Comparison of ENCODE assay signal across 21 mouse cellular contexts in the genomic region with DNA sequence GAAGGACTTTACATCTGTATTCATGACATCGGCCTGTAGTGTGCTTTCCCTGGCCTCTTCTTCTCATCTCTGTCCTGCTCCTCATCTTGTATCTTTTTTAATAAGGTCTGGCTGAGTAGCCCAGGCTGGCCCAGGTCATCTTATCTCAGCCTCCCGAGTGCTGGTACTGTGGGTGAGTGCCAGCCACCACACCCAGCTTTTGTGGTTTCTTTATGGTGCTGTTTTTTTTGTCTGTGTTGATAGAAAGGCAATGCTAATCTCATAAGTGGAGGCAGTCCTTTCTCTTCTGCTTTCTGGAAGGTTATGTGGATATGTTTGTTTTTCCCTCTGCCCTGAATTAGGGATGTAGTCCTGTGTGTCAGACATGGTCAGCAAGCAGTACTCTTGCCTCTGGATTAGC. TPM values are rescaled to one million over a fixed set of nuclear protein-coding genes. Genes with fewer than 3 reads are reported as not detected.
A peak's percentile ranks its signal among the peaks of the same experiment; 100 is the strongest.
DNase-seq lines count a peak whose midpoint lies in the region; ATAC-seq and TF ChIP-seq lines count a peak whose summit lies in the region.
"Had no signal": no experiment of that assay in that cellular context is flagged by ENCODE, and none has a peak within 500 bp of the region (broad histone marks: within the 10 kb centered on the region; RNA-seq: fewer than 3 reads in every experiment).

No protein-coding gene starts in this region.

- H3K36me3 ChIP-seq in MEL (ENCODE audit: control insufficient read depth in 1 of 2, insufficient read depth in 2 of 2, low read length in 2 of 2): peaks cover 0 to 35% of the 10 kb centered on the region in 2 experiments; a peak in 2 of 4 replicates
- H3K36me3 ChIP-seq in liver, embryonic 16.5 days (ENCODE audit: control insufficient read depth, insufficient read depth): peaks cover 4% of the 10 kb centered on the region; the same call in 1 of the 2 replicates

- 0 out of 4 replicates have a peak, but pooled peaks of 1 of the 2 experiments have one; percentile 15 for TF ChIP-seq POLR2A in MEL (IDR thresholded peaks at IDR 0.05; ENCODE audit: control insufficient read depth in 1 of 2, insufficient read depth in 1 of 2, low read depth in 1 of 2, low read length in 2 of 2, poor library complexity in 1 of 2)

- no peak overlapping the region for H3K4me3 ChIP-seq in gastrocnemius, adult 2 months
- H3K4me3 ChIP-seq in MEL (ENCODE audit: control insufficient read depth in 1 of 2, insufficient read depth in 1 of 2, low read depth in 2 of 2, low read length in 2 of 2): no peak overlapping the region
- no peak overlapping the region for H3K4me3 ChIP-seq in liver, embryonic 16.5 days (ENCODE audit: low read depth, low read length)
- H3K4me3 ChIP-seq: neural tube, embryonic 15.5 days had no signal

- H3K9me3 ChIP-seq in MEL (replicated peaks; ENCODE audit: insufficient read depth, low read length): no peaks in the 10 kb centered on the region
- no peaks in the 10 kb centered on the region for H3K9me3 ChIP-seq in liver, embryonic 16.5 days (replicated peaks; ENCODE audit: control insufficient read depth, low read length)
- H3K9me3 ChIP-seq: neural tube, embryonic 15.5 days had no signal

- DNase-seq in gastrocnemius, adult 2 months: no peak
- DNase-seq in gastrocnemius, postnatal 25 days: no peak
- peak; percentile 97 for DNase-seq in MEL (ENCODE audit: low read depth, low spot score)
- no peak for DNase-seq in lung, postnatal 14 days
- DNase-seq in adrenal gland, postnatal 25 days: no peak
- DNase-seq in gastrocnemius, postnatal 10 days: no peak
- DNase-seq: adrenal gland, postnatal 14 days; cerebellum, adult 11 months; kidney, postnatal 14 days; lung, postnatal 10 days; retina, postnatal 1 day; thymus, adult 2 months had no signal

- no peaks in the 10 kb centered on the region for H3K79me2 ChIP-seq in MEL (ENCODE audit: control insufficient read depth, insufficient read depth, low read length, poor library complexity)

- TF ChIP-seq EP300 in MEL (IDR thresholded peaks at IDR 0.05; ENCODE audit: low read depth in 1 of 2, low read length in 2 of 2): peak; percentile 99

- 29% methylated on average over 2 of the region's 2 CpGs for WGBS in liver, embryonic 16.5 days (ENCODE audit: insufficient replicate concordance)

- no peak for TF ChIP-seq RAD21 in MEL (IDR thresholded peaks at IDR 0.05; ENCODE audit: low read depth, low read length)

- no peak for TF ChIP-seq CTCF in gastrocnemius, adult 2 months (IDR thresholded peaks at IDR 0.05)
- TF ChIP-seq CTCF in MEL (IDR thresholded peaks at IDR 0.05 in 2 of 3, conservative IDR thresholded peaks at IDR 0.05 in 1 of 3; ENCODE audit: control insufficient read depth in 1 of 3, insufficient read depth in 1 of 3, low read depth in 2 of 3, low read length in 3 of 3, poor library complexity in 1 of 3, severe bottlenecking in 1 of 3): no peak

- no peak overlapping the region for H3K9ac ChIP-seq in MEL (ENCODE audit: control insufficient read depth, low read depth, low read length, poor library complexity, severe bottlenecking)
- no peak overlapping the region for H3K9ac ChIP-seq in liver, embryonic 16.5 days (ENCODE audit: low read depth, low read length)
- H3K9ac ChIP-seq: neural tube, embryonic 15.5 days had no signal

- peaks cover 32 to 42% of the 10 kb centered on the region in 2 experiments for H3K4me1 ChIP-seq in MEL (ENCODE audit: control insufficient read depth in 1 of 2, insufficient read depth in 2 of 2, low read length in 2 of 2)
- H3K4me1 ChIP-seq in liver, embryonic 16.5 days (ENCODE audit: control insufficient read depth, low read depth, low read length): peaks cover 24% of the 10 kb centered on the region

- H3K27me3 ChIP-seq in MEL (ENCODE audit: control insufficient read depth in 1 of 2, insufficient read depth in 2 of 2, low read length in 2 of 2): no peaks in the 10 kb centered on the region
- no peaks in the 10 kb centered on the region for H3K27me3 ChIP-seq in liver, embryonic 16.5 days (ENCODE audit: control insufficient read depth, insufficient read depth, low read depth, low read length)
- H3K27me3 ChIP-seq: neural tube, embryonic 15.5 days had no signal

- peak; percentile 63 for ATAC-seq in erythroblast, adult 5-6 weeks (replicated peaks; ENCODE audit: low FRiP score, poor library complexity, severe bottlenecking)
- ATAC-seq in liver, embryonic 16.5 days (ENCODE audit: low read depth): peak; percentile 92
- ATAC-seq: intestine, embryonic 16.5 days had no signal

- H3K4me2 ChIP-seq in liver, embryonic 16.5 days (ENCODE audit: low read depth, low read length): no peak overlapping the region

- peak overlapping the region; percentile 28 for H3K27ac ChIP-seq in gastrocnemius, adult 2 months
- peak overlapping the region; percentile 73 for H3K27ac ChIP-seq in MEL (ENCODE audit: control insufficient read depth, low read depth, low read length)
- H3K27ac ChIP-seq in liver, embryonic 16.5 days (ENCODE audit: low read length): peak overlapping the region; percentile 38

- intact Hi-C loops in gastrocnemius, adult 2 months (cut with DNase I): no loop called here

TF ChIP-seq in MEL, 35 proteins besides CTCF, POLR2A, EP300 and RAD21 (continues in another document):
- TF ChIP-seq SIN3A (IDR thresholded peaks at IDR 0.05; ENCODE audit: low read length) (peak; percentile 91), CHD2 (IDR thresholded peaks at IDR 0.05; ENCODE audit: low read length) (peak; percentile 30; the same call in 1 of the 2 replicates), ZC3H11A (IDR thresholded peaks at IDR 0.05; ENCODE audit: low read depth, low read length) (no peak), JUND (IDR thresholded peaks at IDR 0.05; ENCODE audit: low read depth, low read length) (0 out of 2 replicates have a peak, but pooled peaks have one; percentile 79), NRF1 (IDR thresholded peaks at IDR 0.05; ENCODE audit: insufficient read depth, low read depth, low read length, poor library complexity, severe bottlenecking) (no peak), RCOR1 (IDR thresholded peaks at IDR 0.05; ENCODE audit: low read depth, low read length) (peak; percentile 98), MAZ (IDR thresholded peaks at IDR 0.05; ENCODE audit: low read depth, low read length) (peak; percentile 91), CHD1 (IDR thresholded peaks at IDR 0.05; ENCODE audit: low read depth, low read length) (0 out of 2 replicates have a peak, but pooled peaks have one; percentile 5), BHLHE40 (IDR thresholded peaks at IDR 0.05; ENCODE audit: borderline replicate concordance, low read depth, low read length) (peak; percentile 77), TCF12 (IDR thresholded peaks at IDR 0.05; ENCODE audit: low read depth, low read length) (peak; percentile 98), SMC3 (IDR thresholded peaks at IDR 0.05; ENCODE audit: low read depth, low read length) (no peak; the same call in 1 of the 2 replicates), ZKSCAN1 (IDR thresholded peaks at IDR 0.05; ENCODE audit: low read depth, low read length) (0 out of 2 replicates have a peak, but pooled peaks have one; percentile 56)

RNA-seq across cellular contexts. Expression of a gene that starts 28.2 kb away (rescaled TPM):
- 10 to 100 TPM; 35.9 to 41.0 TPM for total RNA-seq in gastrocnemius, adult 2 months (2021)
- total RNA-seq in gastrocnemius, postnatal 25 days (2021): 10 to 100 TPM; 34.7 to 38.5 TPM
- total RNA-seq in MEL (2012; rRNA removed): 27.7 and 29.8 TPM in 2 replicates
- 10 to 100 TPM; 62.5 to 69.7 TPM for polyA plus RNA-seq in MEL (2012; ENCODE audit: insufficient read depth in 1 of 2, insufficient read length in 2 of 2, low read depth in 1 of 2, low replicate concordance in 2 of 2, missing spikeins in 1 of 2)
- total RNA-seq in erythroblast, adult 5-6 weeks (2015; ENCODE audit: low replicate concordance): 10.7 and 18.3 TPM in 2 replicates
- total RNA-seq in erythroblast, adult 5-6 weeks (2017; ENCODE audit: low replicate concordance): 12.7 and 14.5 TPM in 2 replicates
- polyA plus RNA-seq in liver, embryonic 16.5 days (2015; fragmentation: Nextera tagmentation; extraction: Ambion mirVana): 4.3 and 5.8 TPM in 2 replicates
- total RNA-seq in adrenal gland, postnatal 25 days (2021): 45.6 and 55.5 TPM in 2 replicates
- total RNA-seq in gastrocnemius, postnatal 10 days (2021): 10 to 100 TPM; 51.8 to 54.4 TPM

RNA-seq across cellular contexts. Expression of a gene that starts 31.8 kb away (rescaled TPM):
- total RNA-seq in gastrocnemius, adult 2 months (2021): not detected
- not detected for total RNA-seq in gastrocnemius, postnatal 25 days (2021)
- 0.59 and 0.65 TPM in 2 replicates for total RNA-seq in MEL (2012; rRNA removed)
- under 1 TPM in 1 of 2 experiments, not detected in 1; 0.43 TPM for polyA plus RNA-seq in MEL (2012; ENCODE audit: insufficient read depth in 1 of 2, insufficient read length in 2 of 2, low read depth in 1 of 2, low replicate concordance in 2 of 2, missing spikeins in 1 of 2)
- total RNA-seq in erythroblast, adult 5-6 weeks (2015; ENCODE audit: low replicate concordance): not detected in 2 replicates
- total RNA-seq in erythroblast, adult 5-6 weeks (2017; ENCODE audit: low replicate concordance): 0.42 TPM in 1 of 2 replicates, not detected in the other
- not detected in 2 replicates for polyA plus RNA-seq in liver, embryonic 16.5 days (2015; fragmentation: Nextera tagmentation; extraction: Ambion mirVana)
- 0.67 TPM in 1 of 2 replicates, not detected in the other for total RNA-seq in adrenal gland, postnatal 25 days (2021)
- total RNA-seq in gastrocnemius, postnatal 10 days (2021): under 1 TPM in 1 of 2 experiments, not detected in 1; 0.20 TPM
- polyA plus RNA-seq: C2C12; cortical plate, adult 2 months; forebrain, embryonic 16.5 days; heart, embryonic 14.5 days; intestine, embryonic 16.5 days; midbrain, postnatal 0 days; neural tube, embryonic 15.5 days had no signal

RNA-seq across cellular contexts. Expression of a gene that starts 42.0 kb away (rescaled TPM):
- total RNA-seq in gastrocnemius, adult 2 months (2021): 10 to 100 TPM; 20.8 to 21.5 TPM
- total RNA-seq in gastrocnemius, postnatal 25 days (2021): 10 to 100 TPM; 19.3 to 19.4 TPM
- total RNA-seq in MEL (2012; rRNA removed): 90.6 and 105 TPM in 2 replicates
- polyA plus RNA-seq in MEL (2012; ENCODE audit: insufficient read depth in 1 of 2, insufficient read length in 2 of 2, low read depth in 1 of 2, low replicate concordance in 2 of 2, missing spikeins in 1 of 2): 100 to 1,000 TPM in 1 of 2 experiments, not detected in 1; 159 TPM
- total RNA-seq in erythroblast, adult 5-6 weeks (2015; ENCODE audit: low replicate concordance): 14.6 and 20.9 TPM in 2 replicates
- total RNA-seq in erythroblast, adult 5-6 weeks (2017; ENCODE audit: low replicate concordance): 35.9 and 52.0 TPM in 2 replicates
- 22.8 and 25.7 TPM in 2 replicates for polyA plus RNA-seq in liver, embryonic 16.5 days (2015; fragmentation: Nextera tagmentation; extraction: Ambion mirVana)
- 65.9 and 68.8 TPM in 2 replicates for total RNA-seq in adrenal gland, postnatal 25 days (2021)
- total RNA-seq in gastrocnemius, postnatal 10 days (2021): 10 to 100 TPM; 28.2 to 37.9 TPM

RNA-seq across cellular contexts. Expression of a gene that starts 55.5 kb away (rescaled TPM):
- total RNA-seq in gastrocnemius, adult 2 months (2021): 10 to 100 TPM; 36.2 to 41.5 TPM
- 10 to 100 TPM; 29.3 to 34.4 TPM for total RNA-seq in gastrocnemius, postnatal 25 days (2021)
- 99.5 and 102 TPM in 2 replicates for total RNA-seq in MEL (2012; rRNA removed)
- polyA plus RNA-seq in MEL (2012; ENCODE audit: insufficient read depth in 1 of 2, insufficient read length in 2 of 2, low read depth in 1 of 2, low replicate concordance in 2 of 2, missing spikeins in 1 of 2): 100 to 1,000 TPM in 1 of 2 experiments, 10 to 100 TPM in 1; 69.0 to 410 TPM
- total RNA-seq in erythroblast, adult 5-6 weeks (2015; ENCODE audit: low replicate concordance): 14.8 and 15.0 TPM in 2 replicates
- 8.5 and 13.6 TPM in 2 replicates for total RNA-seq in erythroblast, adult 5-6 weeks (2017; ENCODE audit: low replicate concordance)
- polyA plus RNA-seq in liver, embryonic 16.5 days (2015; fragmentation: Nextera tagmentation; extraction: Ambion mirVana): 3.4 and 3.5 TPM in 2 replicates
- total RNA-seq in adrenal gland, postnatal 25 days (2021): 104 and 109 TPM in 2 replicates
- total RNA-seq in gastrocnemius, postnatal 10 days (2021): 10 to 100 TPM; 46.0 to 52.0 TPM
